Mouse (Mus musculus) thymus, adult 2 months (tissue): ENCODE measurements around the gene Xpnpep1. TPM values are rescaled to one million over a fixed set of nuclear protein-coding genes. Genes with fewer than 3 reads are reported as not detected.

Experiments
- DNase-seq: peaks from one replicate; pipeline ENCODE4 v3.0.0; 2021
- H3K27ac ChIP-seq: fragments of 200-500 bp; 2 replicates; pipeline ENCODE4 v1.5.1; 2012; ENCODE audit warnings: low read length, control low read depth; ENCODE audit not compliant: control insufficient read depth, insufficient read depth
- H3K27me3 ChIP-seq: fragments of 200-500 bp; 2 replicates; pipeline ENCODE4 v1.6.1; 2012; ENCODE audit warnings: mild to moderate bottlenecking, low read length, moderate library complexity, mixed read lengths; ENCODE audit not compliant: control insufficient read depth, insufficient read depth
- H3K36me3 ChIP-seq: fragments of 200-500 bp; 2 replicates; pipeline ENCODE4 v1.6.1; 2012; ENCODE audit warnings: mild to moderate bottlenecking, low read length, moderate library complexity; ENCODE audit not compliant: control insufficient read depth, insufficient read depth
- H3K4me1 ChIP-seq: fragments of 200-500 bp; replicated peaks from 2 replicates; pipeline ENCODE4 v1.6.1; 2012; ENCODE audit warnings: low read length; ENCODE audit not compliant: control insufficient read depth, insufficient read depth
- H3K4me3 ChIP-seq: fragments of 200-500 bp; 2 replicates; pipeline ENCODE4 v1.5.1; 2012; ENCODE audit warnings: mild to moderate bottlenecking, low read length, control low read depth, moderate library complexity; ENCODE audit not compliant: control insufficient read depth, insufficient read depth
- CTCF ChIP-seq: fragments of 200-500 bp; IDR thresholded peaks from 2 replicates; pipeline ENCODE4 v1.5.1; 2012; ENCODE audit warnings: mild to moderate bottlenecking, control low read depth, low read length, moderate library complexity, borderline replicate concordance; ENCODE audit not compliant: control insufficient read depth, poor library complexity, insufficient read depth; ENCODE audit errors: extremely low read depth
- POLR2A ChIP-seq: fragments of 200-500 bp; IDR thresholded peaks from 2 replicates; pipeline ENCODE4 v1.6.1; 2012; ENCODE audit warnings: mild to moderate bottlenecking, low read length, control low read depth, moderate library complexity; ENCODE audit not compliant: control insufficient read depth, poor library complexity, insufficient read depth; ENCODE audit errors: extremely low read depth
- WGBS: fragments of 180-500 bp; shearing (Covaris S2); methylation state at CpG from one replicate; pipeline ENCODE4 v1.1.7; 2018; 5-methylcytosine and 5-hydroxymethylcytosine counted together
- polyA plus RNA-seq: library from polyadenylated mRNA; depleted of rRNA; stranded (reverse); fragments of >200 nt; gene quantifications from 2 replicates; pipeline ENCODE4 v1.2.3, GENCODE M21; 2012; rRNA removed

Gene Xpnpep1
- 49.6 and 55.6 TPM in 2 replicates for polyA plus RNA-seq

DNA sequence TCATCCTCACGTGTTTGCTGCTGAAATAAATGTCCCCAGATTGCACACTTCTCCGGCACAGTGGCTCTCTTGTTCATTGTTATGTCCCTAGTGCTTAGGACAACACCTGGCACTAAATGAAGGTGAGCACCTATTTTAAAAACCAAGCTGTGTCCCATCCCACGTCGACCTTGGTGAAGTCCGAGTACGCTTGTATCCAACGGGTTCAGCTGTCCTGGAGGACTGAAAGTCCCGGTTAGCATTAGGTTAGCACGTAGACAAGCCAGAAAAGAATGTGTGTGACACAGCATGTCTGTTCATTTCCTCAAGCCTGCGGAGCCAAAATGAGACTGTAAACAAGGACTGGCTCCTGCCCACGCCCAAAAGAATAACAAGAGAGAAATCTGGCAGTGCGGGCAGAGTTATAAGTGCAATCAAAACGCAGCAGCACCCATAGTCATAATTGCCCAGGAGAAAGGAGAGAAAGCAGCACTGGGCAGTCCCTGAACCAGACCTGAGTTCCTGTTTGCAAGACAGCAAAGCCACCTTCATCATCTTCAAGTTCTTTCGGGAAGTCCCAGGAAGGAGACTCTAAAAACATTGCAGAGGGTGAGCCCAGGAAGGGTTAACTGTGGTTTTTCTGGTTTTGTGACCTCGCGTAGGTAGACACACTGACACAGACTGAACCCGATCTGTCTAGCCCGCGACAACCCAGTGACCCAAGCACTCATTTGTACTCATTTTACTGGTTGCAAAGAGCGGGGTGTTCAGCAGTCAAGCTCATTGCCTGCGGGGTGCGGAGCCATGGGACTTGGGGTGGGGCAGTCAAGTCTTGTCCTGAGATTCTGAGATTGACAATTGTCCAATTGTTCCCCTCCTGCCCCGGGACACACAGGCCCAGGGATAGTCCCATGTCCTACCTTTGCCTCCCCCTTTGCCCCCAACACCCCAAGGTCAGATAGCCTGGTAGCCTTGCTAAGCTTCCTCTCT is at the start of gene Xpnpep1:
Xpnpep1 (minus strand) TSS at position 51 of the 969 bp plus-strand sequence.
- no peak within 1 kb of the TSS for H3K27ac ChIP-seq
- H3K4me1 ChIP-seq: peaks cover 13% of the 10 kb centered on the region
- no peak within 1 kb of the TSS for H3K4me3 ChIP-seq
- 58% methylated on average over 23 of the region's 23 CpGs for WGBS
- no peaks in the 10 kb centered on the region for H3K27me3 ChIP-seq
- no peak for DNase-seq
- H3K36me3 ChIP-seq: no peaks in the 10 kb centered on the region
- TF ChIP-seq CTCF (no peak), POLR2A (no peak)

DNA sequence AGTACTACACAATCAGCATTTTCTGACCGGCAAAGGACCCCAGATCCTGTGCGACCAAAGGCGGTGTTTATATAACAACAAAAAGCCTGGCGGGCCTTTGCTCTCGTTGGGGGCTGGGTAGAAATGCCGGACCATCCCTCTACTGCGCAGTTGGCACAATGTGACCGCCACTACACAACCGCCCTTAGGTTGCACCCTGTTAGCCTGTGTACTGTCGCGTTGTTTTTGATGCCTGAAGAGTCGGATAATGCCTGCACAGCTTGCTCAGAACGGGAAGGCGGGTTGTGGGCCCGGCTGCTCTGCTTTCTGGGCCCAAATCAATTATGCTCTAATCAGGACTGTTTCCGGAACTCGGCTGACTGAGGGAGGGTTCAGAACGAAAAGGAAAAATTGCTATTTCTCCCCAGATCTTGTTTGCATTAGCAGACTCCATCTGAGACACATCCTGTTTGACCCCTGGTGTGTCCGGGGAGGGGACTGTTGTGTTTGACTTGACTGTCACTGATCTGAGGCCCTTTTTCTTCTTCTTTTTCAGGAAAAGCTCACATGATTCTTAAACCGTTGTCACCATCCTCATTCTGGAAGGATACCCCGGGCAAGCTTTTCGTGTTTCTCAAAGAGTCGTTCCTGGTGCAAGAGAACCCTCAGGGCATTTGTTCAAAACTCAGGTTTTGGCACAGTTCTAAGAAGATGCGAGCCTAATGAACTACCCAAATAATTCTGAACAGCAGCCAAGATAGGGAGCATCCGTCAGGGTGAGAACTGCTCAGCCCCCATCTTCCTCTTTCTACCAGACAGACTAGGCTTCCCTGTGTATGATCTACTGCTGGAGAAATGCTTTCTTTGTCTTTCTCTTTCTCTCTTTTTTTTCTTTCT is 47.5 kb upstream of the Xpnpep1 start:
- no peak for DNase-seq
- Histone ChIP-seq H3K27ac (no peak overlapping the region), H3K4me3 (no peak overlapping the region), H3K27me3 (no peaks in the 10 kb centered on the region), H3K4me1 (no peaks in the 10 kb centered on the region), H3K36me3 (no peaks in the 10 kb centered on the region)
- WGBS: 60% methylated on average over 25 of the region's 25 CpGs
- no peak for TF ChIP-seq POLR2A
- no peak for TF ChIP-seq CTCF

DNA sequence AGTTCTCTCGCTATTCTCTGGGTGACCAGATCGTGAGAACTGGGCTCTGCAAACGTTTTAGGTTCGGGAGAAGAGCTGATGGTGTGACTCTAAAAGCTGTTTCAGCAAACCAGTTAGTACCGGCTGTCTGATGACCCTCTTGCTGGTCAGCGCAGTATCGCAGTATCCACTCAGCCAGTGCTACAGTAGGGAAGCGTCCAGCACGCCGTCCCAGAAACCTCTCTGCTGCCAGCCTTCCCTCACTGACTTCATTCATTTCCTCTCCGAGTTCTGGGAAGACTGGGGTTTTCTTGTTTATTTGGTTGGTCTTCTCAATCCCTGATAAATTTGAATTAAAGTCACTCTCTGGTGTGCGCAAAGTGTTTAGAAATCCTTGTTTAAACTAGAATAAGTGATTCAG is 46.8 kb upstream of the Xpnpep1 start:
- no peak overlapping the region for H3K27ac ChIP-seq
- H3K4me3 ChIP-seq: no peak overlapping the region
- 90% methylated on average over 12 of the region's 12 CpGs for whole genome bisulfite sequencing
- DNase-seq: no peak
- no peaks in the 10 kb centered on the region for H3K36me3 ChIP-seq
- no peaks in the 10 kb centered on the region for H3K27me3 ChIP-seq
- H3K4me1 ChIP-seq: no peaks in the 10 kb centered on the region
- no peak for TF ChIP-seq CTCF
- no peak for TF ChIP-seq POLR2A

DNA sequence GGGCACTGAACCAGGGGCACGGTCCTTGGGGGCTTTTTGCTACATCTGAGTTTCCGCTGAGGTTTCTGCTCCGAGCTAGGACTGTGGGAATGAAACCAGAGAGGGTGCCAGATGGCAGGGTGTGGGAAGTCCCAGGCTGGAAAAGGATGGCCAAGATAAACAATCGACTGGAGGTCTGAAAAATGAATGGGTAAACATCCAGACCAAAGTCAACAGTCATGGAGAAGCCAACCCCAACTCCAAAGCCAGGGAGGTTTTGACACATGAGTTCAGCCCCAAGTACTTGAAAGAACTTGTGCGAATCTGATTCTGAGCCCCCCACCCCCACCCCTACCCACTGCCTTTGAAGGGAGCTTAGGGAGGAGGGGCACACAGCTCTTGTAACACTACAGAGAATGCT is 44.7 kb upstream of the Xpnpep1 start:
- Histone ChIP-seq H3K27me3 (no peaks in the 10 kb centered on the region), H3K27ac (no peak overlapping the region), H3K36me3 (no peaks in the 10 kb centered on the region), H3K4me3 (no peak overlapping the region), H3K4me1 (peaks cover 3% of the 10 kb centered on the region; the same call in 1 of the 2 replicates)
- TF ChIP-seq POLR2A (no peak), CTCF (no peak)
- DNase-seq: no peak
- WGBS: 74% methylated on average over 5 of the region's 5 CpGs

DNA sequence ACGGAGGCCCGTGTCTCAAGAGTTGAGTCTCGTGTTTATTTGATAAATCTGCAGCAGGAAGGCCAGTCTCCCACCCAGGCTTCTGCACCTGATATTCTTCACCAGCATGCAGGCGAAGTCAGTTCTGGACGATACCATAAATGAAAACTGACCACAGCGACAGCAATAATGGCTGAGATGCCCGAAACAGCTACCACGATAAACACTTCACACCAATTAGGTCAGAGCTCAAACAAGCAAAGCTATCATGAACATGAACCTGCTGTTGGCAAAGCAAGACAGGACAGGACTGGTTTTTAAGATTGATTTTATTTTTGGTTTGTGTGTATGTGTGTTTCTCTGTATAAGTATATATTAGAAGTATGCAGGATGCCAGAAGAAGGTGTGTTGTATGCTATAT is 42.8 kb upstream of the Xpnpep1 start:
- Histone ChIP-seq H3K4me3 (no peak overlapping the region), H3K36me3 (no peaks in the 10 kb centered on the region), H3K27ac (no peak overlapping the region), H3K4me1 (peaks cover 3% of the 10 kb centered on the region; the same call in 1 of the 2 replicates), H3K27me3 (no peaks in the 10 kb centered on the region)
- WGBS: 97% methylated on average over 8 of the region's 8 CpGs
- TF ChIP-seq CTCF (no peak), POLR2A (no peak)
- no peak for DNase-seq

DNA sequence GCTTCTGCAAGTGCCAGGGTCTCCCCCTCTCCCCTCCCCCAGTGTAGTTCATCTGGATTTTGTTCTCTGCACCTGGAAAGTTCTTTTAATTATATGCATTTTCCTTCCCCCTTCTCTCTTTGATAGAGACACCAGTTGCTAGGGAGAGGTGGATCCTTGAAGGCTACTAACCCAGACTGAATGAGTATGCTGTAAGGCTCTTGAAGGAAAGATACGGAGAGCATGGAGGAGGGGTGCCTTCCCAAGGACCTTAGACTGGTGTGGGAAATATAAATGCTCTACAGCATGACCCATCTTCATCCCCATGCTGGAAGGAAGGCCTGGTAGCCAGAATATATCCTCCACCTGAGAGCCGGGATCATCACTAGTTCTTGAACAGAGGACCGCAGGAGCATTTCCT is 41.3 kb upstream of the Xpnpep1 start:
- H3K27me3 ChIP-seq: no peaks in the 10 kb centered on the region
- TF ChIP-seq POLR2A (no peak), CTCF (no peak)
- DNase-seq: no peak
- no peaks in the 10 kb centered on the region for H3K36me3 ChIP-seq
- no peak overlapping the region for H3K27ac ChIP-seq
- H3K4me3 ChIP-seq: no peak overlapping the region
- H3K4me1 ChIP-seq: peaks cover 3% of the 10 kb centered on the region; the same call in 1 of the 2 replicates
- 97% methylated on average over 3 of the region's 3 CpGs for WGBS
